Mouse (Mus musculus) forebrain, embryonic 14.5 days (tissue): Measurements from ENCODE around the gene Adora1. TPM values are rescaled to one million over a fixed set of nuclear protein-coding genes. Genes with fewer than 3 reads are reported as not detected.

Experiments used
- ATAC-seq: fragments of 200-750 bp; cut with Nextera tagmentation; 2 replicates; pipeline ENCODE4 v1.8.0; 2017; ENCODE audit warnings: mild to moderate bottlenecking, moderate library complexity
- DNase-seq: peaks from one replicate; pipeline ENCODE4 v3.0.0-alpha.2; 2015; ENCODE audit warnings: low spot score
- H3K27ac ChIP-seq: fragments of 300-500 bp; sonication (generic); 2 replicates; pipeline ENCODE4 v1.5.1; 2014; ENCODE audit warnings: low read depth, mild to moderate bottlenecking, control low read depth, low read length, moderate library complexity
- H3K27me3 ChIP-seq: fragments of 300-500 bp; sonication (generic); replicated peaks from 2 replicates; pipeline ENCODE4 v1.6.1; 2014; ENCODE audit warnings: low read length, control low read depth, mixed read lengths; ENCODE audit not compliant: control insufficient read depth, insufficient read depth
- H3K36me3 ChIP-seq: fragments of 300-500 bp; sonication (generic); 2 replicates; pipeline ENCODE4 v1.6.1; 2014; ENCODE audit warnings: low read length, control low read depth; ENCODE audit not compliant: control insufficient read depth, insufficient read depth
- H3K4me1 ChIP-seq: fragments of 300-500 bp; sonication (generic); 2 replicates; pipeline ENCODE4 v1.6.1; 2014; ENCODE audit warnings: antibody characterized with exemption, low read length, control low read depth; ENCODE audit not compliant: control insufficient read depth, insufficient read depth
- H3K4me2 ChIP-seq: fragments of 300-500 bp; sonication (generic); 2 replicates; pipeline ENCODE4 v1.6.1; 2014; ENCODE audit warnings: mild to moderate bottlenecking, control low read depth, low read length
- H3K4me3 ChIP-seq: fragments of 300-500 bp; sonication (generic); 2 replicates; pipeline ENCODE4 v1.5.1; 2014; ENCODE audit warnings: low read depth, low read length, control low read depth
- H3K9ac ChIP-seq: fragments of 300-500 bp; sonication (generic); 2 replicates; pipeline ENCODE4 v1.6.1; 2014; ENCODE audit warnings: mild to moderate bottlenecking, low read length, control low read depth, moderate library complexity
- H3K9me3 ChIP-seq: fragments of 300-500 bp; sonication (generic); replicated peaks from 2 replicates; pipeline ENCODE4 v1.6.1; 2016; ENCODE audit warnings: low read length, control low read depth, mixed read lengths; ENCODE audit not compliant: control insufficient read depth
- WGBS: fragments of 180-500 bp; shearing (Covaris S2); extraction: QIAGEN DNeasy Blood & Tissue Kit; methylation state at CpG from one replicate; pipeline ENCODE4 v1.1.7; 2014; 5-methylcytosine and 5-hydroxymethylcytosine counted together
- polyA plus RNA-seq: library from polyadenylated mRNA; unstranded; fragments of >200 nt; fragmentation: Nextera tagmentation; extraction: Ambion mirVana; gene quantifications from 2 replicates; pipeline ENCODE4 v1.2.1, GENCODE M21; 2014

Gene Adora1
- polyA plus RNA-seq, 1 experiment from 2014 or later, result 5.4 TPM

DNA sequence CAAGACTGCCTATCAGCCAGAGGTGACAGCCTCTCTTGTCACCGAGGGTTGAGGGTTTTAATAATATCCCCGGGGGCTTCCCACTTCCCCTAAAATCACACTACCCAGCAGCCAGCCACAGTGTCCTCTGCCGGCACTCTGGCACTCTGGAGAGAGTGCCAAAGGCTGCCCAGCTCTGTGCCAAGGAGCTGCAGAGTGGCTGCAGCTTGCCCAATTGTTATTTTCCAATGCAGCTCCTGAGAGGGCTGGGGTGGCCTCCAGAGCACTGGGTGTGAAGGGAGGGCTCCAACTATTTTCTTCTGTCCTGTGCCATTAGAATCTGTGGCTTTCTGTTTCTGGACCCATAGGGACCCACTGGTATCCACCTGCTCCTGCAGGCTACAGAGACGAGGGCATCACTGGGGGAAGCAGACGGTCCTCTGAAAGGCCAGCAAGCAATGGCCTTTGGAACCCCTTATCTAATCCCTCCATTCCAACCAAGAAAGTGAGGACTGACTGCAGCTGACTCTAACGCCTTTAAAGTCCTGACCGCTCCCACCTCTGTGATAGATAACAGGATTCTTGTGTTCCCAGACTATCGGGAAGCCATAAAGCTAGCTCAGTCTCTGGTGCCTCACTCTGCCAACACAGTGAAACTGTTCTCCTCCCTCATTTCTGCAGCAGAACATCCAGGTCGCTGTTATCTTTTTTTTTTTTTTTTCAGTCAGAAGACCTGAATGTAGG is 29.8 kb downstream of the Adora1 start:
- H3K36me3 ChIP-seq, result no peaks in the 10 kb centered on the region
- no peak overlapping the region for H3K9ac ChIP-seq
- H3K4me2 ChIP-seq, result no peak overlapping the region
- no peaks in the 10 kb centered on the region for H3K9me3 ChIP-seq
- H3K27me3 ChIP-seq, result no peaks in the 10 kb centered on the region
- 67% methylated on average over 9 of the region's 9 CpGs for WGBS
- DNase-seq (no peak), ATAC-seq (no peak)
- no peak overlapping the region for H3K27ac ChIP-seq
- no peak overlapping the region for H3K4me3 ChIP-seq
- H3K4me1 ChIP-seq, result no peaks in the 10 kb centered on the region

DNA sequence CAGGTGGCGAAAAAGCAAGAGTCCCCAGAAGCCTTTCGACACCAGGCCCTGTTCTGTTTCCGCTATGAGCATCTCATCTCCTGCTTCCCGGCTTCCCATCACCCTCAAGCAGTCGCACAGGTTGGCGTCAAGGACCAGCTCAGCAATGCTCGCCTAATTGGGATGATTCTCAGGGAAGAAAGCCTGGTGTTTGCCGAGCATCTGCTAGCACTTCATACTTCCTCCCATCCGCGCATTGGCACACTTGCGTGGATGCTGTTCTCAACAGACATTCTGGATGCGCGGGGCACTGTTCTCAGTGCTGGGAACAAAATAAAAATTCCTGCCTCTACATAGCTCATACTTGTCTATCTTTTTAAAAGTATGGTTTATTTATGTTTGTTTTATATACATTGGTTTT is 31.0 kb downstream of the Adora1 start:
- peak overlapping the region; percentile 33; the same call in 1 of the 2 replicates for H3K27ac ChIP-seq
- H3K27me3 ChIP-seq, result no peaks in the 10 kb centered on the region
- H3K4me2 ChIP-seq, result no peak overlapping the region
- 79% methylated on average over 13 of the region's 13 CpGs for WGBS
- no peaks in the 10 kb centered on the region for H3K4me1 ChIP-seq
- no peak for ATAC-seq
- no peak overlapping the region for H3K9ac ChIP-seq
- H3K36me3 ChIP-seq, result no peaks in the 10 kb centered on the region
- DNase-seq, result peak; percentile 55
- no peaks in the 10 kb centered on the region for H3K9me3 ChIP-seq
- no peak overlapping the region for H3K4me3 ChIP-seq

DNA sequence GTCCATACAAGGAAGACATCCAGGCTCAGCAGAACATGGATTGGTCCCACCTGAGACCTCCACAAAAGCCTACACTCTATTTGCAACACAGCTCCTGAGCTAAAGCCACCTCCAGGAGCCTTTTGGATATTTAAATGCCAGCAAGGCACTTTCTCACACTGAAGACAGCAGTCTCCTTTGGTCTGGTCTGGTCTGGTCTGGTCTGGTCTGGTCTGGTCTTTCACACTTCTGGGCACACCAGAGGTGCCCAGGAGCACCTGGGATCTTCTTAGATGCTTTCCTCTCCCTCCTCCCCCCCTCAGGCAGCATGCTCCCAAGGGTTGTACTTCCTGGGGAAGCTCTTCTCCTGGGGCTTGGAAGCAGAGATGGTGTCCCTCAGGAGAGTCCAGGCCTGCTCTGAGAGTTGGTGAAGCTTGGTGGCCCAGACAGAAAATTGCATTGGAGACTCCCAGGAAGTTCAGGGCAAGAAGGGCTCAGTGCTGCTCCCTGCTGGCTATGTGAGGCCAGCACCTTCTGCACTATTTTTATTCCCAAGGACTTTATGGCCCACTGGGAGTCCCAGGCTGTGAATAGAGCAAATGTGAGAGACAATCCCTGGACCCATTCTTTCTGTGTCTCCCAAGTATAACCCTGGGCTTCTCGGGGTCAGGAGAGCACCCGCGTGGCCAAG is 33.3 kb downstream of the Adora1 start:
- no peak for ATAC-seq
- 35% methylated on average over 3 of the region's 3 CpGs for WGBS

DNA sequence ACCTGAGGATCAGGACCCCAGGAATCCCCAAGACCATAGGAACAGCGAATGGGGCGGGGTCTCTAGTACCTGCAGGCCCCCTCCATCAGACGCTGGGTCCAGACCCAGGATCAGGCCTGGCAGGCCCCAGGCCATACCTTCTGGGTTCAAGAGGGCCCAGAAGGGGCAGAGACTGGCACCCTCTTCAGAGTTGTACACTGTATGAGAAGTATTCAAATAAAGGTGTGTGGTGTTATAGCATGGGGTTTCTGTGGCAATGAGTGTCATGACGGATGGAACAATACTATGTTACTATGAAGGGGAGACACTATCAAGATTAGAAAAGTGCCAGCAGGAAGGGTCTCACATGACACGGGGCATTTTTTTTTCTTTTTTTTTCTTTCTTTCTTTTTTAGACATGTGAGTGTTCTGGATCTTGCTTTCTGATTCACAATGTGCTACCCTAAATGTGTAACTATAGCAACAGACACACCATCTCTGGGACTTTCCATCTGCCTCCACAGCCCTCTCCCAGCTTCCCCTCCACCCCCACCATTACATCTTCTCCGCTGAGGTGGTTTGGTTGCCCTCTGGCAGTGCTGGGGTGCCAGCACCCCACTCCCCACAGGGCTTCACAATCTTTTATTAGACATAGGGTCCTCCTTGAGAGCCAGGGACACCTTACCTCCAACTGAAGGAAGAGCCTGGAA is 34.1 kb downstream of the Adora1 start:
- H3K36me3 ChIP-seq, result no peaks in the 10 kb centered on the region
- WGBS, result 83% methylated on average over 6 of the region's 6 CpGs
- no peak overlapping the region for H3K27ac ChIP-seq
- no peaks in the 10 kb centered on the region for H3K27me3 ChIP-seq
- DNase-seq, result no peak
- H3K9ac ChIP-seq, result no peak overlapping the region
- H3K9me3 ChIP-seq, result no peaks in the 10 kb centered on the region
- no peak overlapping the region for H3K4me2 ChIP-seq
- no peak for ATAC-seq
- H3K4me1 ChIP-seq, result no peaks in the 10 kb centered on the region
- no peak overlapping the region for H3K4me3 ChIP-seq

More for the DNA sequence above, 33.3 kb downstream of the Adora1 start:
- no peak for DNase-seq
- Histone ChIP-seq H3K9me3 (no peaks in the 10 kb centered on the region), H3K4me1 (no peaks in the 10 kb centered on the region), H3K4me2 (no peak overlapping the region), H3K27ac (no peak overlapping the region), H3K36me3 (no peaks in the 10 kb centered on the region), H3K27me3 (no peaks in the 10 kb centered on the region), H3K9ac (no peak overlapping the region), H3K4me3 (no peak overlapping the region)

DNA sequence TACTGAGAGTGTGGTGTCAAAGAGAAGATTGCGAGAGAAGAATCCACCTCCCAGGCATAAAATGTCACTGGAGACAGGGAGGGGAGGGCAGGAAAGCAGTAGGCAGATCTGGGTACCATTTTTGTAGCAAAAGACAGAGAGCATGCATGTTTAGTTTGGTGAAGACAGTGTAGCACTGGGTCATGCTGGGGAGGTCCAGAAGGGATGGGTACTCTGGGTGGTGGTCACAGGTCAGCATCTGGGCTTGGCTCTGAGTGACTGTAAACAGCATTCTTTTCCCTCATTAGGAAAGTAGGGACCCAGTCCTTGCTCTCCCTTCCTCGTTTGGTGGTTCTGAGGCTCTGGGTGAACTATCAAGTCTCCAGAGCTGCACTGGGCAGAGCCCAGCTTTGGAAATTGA is 34.8 kb downstream of the Adora1 start:
- H3K27ac ChIP-seq, result no peak overlapping the region
- no peaks in the 10 kb centered on the region for H3K9me3 ChIP-seq
- no peak overlapping the region for H3K4me2 ChIP-seq
- ATAC-seq (no peak), DNase-seq (no peak)
- no peaks in the 10 kb centered on the region for H3K36me3 ChIP-seq
- no peaks in the 10 kb centered on the region for H3K27me3 ChIP-seq
- no peak overlapping the region for H3K9ac ChIP-seq
- H3K4me1 ChIP-seq, result peaks cover 5% of the 10 kb centered on the region; the same call in 1 of the 2 replicates
- no peak overlapping the region for H3K4me3 ChIP-seq
- WGBS, result 69% methylated on average over 2 of the region's 2 CpGs

DNA sequence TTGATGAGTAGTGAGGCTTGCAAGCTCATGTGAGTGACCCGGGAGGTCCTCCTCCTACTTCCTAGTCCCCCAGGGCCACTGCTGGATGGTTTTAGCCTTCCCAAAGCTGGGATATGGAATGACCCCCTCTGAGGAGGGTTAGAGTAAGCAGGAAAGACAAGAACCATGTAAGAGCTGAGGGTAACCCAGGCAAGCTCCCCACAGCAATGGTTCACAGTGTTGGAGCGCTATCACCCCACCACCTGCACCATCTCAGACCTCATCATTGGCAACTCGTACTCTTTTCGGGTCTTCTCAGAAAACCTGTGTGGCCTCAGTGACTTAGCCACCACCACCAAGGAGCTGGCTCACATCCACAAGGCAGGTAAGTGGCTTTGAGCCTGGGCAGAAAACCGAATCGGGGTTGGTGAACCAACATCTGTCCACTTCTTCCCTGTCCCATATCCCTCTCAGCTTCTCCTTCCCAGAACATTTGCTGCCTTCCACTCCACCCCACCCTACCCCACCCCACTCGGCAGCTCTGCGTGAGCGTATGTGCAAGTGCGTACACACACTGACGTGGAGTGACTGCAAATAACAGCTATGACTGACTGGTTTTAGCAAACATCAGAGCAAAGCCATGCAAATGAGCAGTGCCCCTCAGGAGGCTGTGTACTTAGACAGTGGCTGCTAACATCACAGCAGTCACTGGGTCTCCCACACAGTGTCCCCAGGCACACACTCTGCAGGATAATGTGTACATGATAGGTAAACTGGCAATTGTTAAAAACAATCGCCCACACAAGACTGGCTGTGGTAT is 36.8 kb downstream of the Adora1 start:
- DNase-seq, result no peak
- no peaks in the 10 kb centered on the region for H3K27me3 ChIP-seq
- H3K9me3 ChIP-seq, result no peaks in the 10 kb centered on the region
- peaks cover 10% of the 10 kb centered on the region; the same call in 1 of the 2 replicates for H3K4me1 ChIP-seq
- H3K4me2 ChIP-seq, result no peak overlapping the region
- ATAC-seq, result no peak
- H3K27ac ChIP-seq, result no peak overlapping the region
- H3K36me3 ChIP-seq, result no peaks in the 10 kb centered on the region
- WGBS, result 75% methylated on average over 12 of the region's 12 CpGs
- no peak overlapping the region for H3K4me3 ChIP-seq
- no peak overlapping the region for H3K9ac ChIP-seq

DNA sequence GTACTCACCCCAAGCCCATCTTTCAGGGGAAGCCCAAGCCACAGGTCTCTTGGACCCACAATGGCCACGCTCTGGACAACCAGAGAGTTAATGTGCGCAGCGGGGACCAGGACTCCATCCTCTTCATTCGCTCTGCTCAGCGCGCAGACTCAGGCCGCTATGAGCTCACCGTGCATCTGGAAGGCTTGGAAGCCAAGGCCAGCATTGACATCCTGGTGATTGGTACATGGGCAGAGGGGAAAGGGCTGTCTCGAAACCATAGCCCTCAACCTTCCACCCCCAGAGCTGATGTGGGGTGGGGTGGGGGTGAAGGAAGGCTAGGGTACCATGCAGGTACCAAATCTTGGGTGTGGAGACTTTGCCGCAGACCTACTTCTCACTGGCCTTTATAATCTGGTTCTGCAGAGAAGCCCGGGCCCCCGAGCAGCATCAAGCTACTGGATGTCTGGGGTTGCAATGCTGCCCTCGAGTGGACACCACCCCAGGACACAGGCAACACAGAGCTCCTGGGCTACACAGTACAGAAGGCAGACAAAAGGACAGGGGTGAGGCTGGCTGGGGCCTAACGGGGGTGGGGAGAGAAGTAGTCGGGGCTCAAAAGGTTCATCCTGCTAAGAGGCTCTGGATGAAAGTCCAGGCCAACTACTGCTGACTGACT is 37.8 kb downstream of the Adora1 start:
- Histone ChIP-seq H3K9ac (no peak overlapping the region), H3K4me3 (no peak overlapping the region), H3K4me2 (no peak overlapping the region), H3K9me3 (no peaks in the 10 kb centered on the region), H3K36me3 (no peaks in the 10 kb centered on the region), H3K4me1 (peaks cover 10% of the 10 kb centered on the region; the same call in 1 of the 2 replicates), H3K27me3 (no peaks in the 10 kb centered on the region), H3K27ac (no peak overlapping the region)
- ATAC-seq (no peak), DNase-seq (no peak)
- 76% methylated on average over 15 of the region's 15 CpGs for WGBS

DNA sequence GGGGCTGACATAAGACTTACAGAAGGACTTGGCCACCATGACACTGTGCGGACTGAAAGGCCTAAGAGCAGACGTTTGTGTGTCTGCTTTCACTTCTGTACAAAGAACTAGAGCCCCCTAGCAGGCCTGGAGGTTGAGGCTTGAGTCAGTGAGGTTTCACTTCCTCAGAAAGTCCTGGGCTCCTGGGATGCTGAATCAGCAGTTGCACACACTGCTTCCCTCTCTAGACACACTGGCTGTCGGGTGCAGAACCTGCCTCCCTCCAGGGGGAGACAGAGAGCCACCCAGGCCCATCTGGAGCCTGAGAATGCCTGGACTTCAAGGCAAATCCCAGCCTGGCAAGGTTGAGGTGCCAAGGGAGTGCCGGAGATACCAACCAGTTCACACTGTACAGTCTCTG is 38.8 kb downstream of the Adora1 start:
- Histone ChIP-seq H3K36me3 (no peaks in the 10 kb centered on the region), H3K4me2 (no peak overlapping the region), H3K4me3 (no peak overlapping the region), H3K9me3 (no peaks in the 10 kb centered on the region), H3K9ac (no peak overlapping the region), H3K27me3 (no peaks in the 10 kb centered on the region), H3K4me1 (peaks cover 10% of the 10 kb centered on the region; the same call in 1 of the 2 replicates), H3K27ac (no peak overlapping the region)
- ATAC-seq (no peak), DNase-seq (no peak)
- WGBS, result 65% methylated on average over 4 of the region's 4 CpGs
